Mouse (Mus musculus) heart, postnatal 0 days (tissue): ENCODE data around the gene Clec10a. TPM values are rescaled to one million over a fixed set of nuclear protein-coding genes. Genes with fewer than 3 reads are reported as not detected.
A peak's percentile ranks its signal among the peaks of the same experiment; 100 is the strongest.
"Not testable (repeated sequence)": the region's sequence is repeated elsewhere in the genome, so short reads cannot be mapped to it uniquely, and the experiment has no call there.

Source experiments
- ATAC-seq: fragments of 200-750 bp; cut with Nextera tagmentation; 2 replicates; pipeline ENCODE4 v1.8.0; 2017; ENCODE audit warnings: low read depth, moderate number of reproducible peaks, moderate library complexity; ENCODE audit not compliant: insufficient read depth
- DNase-seq: peaks from one replicate; pipeline ENCODE4 v3.0.0-alpha.2; 2016; ENCODE audit warnings: low spot score
- H3K27ac ChIP-seq: fragments of 300-500 bp; sonication (generic); 2 replicates; pipeline ENCODE4 v1.5.1; 2014; ENCODE audit warnings: low read depth, mild to moderate bottlenecking
- H3K27me3 ChIP-seq: fragments of 300-500 bp; sonication (generic); 2 replicates; pipeline ENCODE4 v1.6.1; 2014; ENCODE audit warnings: low read length, mixed read lengths; ENCODE audit not compliant: control insufficient read depth, insufficient read depth
- H3K36me3 ChIP-seq: fragments of 300-500 bp; sonication (generic); replicated peaks from 2 replicates; pipeline ENCODE4 v1.6.1; 2014; ENCODE audit warnings: low read length, mixed read lengths; ENCODE audit not compliant: control insufficient read depth, insufficient read depth
- H3K4me1 ChIP-seq: fragments of 300-500 bp; sonication (generic); 2 replicates; pipeline ENCODE4 v1.6.1; 2014; ENCODE audit warnings: antibody characterized with exemption; ENCODE audit not compliant: control insufficient read depth, insufficient read depth
- H3K4me2 ChIP-seq: fragments of 300-500 bp; sonication (generic); 2 replicates; pipeline ENCODE4 v1.6.1; 2014; ENCODE audit warnings: low read depth, mild to moderate bottlenecking, low read length, moderate library complexity
- H3K4me3 ChIP-seq: fragments of 300-500 bp; sonication (generic); 2 replicates; pipeline ENCODE4 v1.5.1; 2014; ENCODE audit warnings: low read depth, low read length
- H3K9ac ChIP-seq: fragments of 300-500 bp; sonication (generic); replicated peaks from 2 replicates; pipeline ENCODE4 v1.6.1; 2014; ENCODE audit warnings: low read depth, low read length, mixed read lengths
- H3K9me3 ChIP-seq: fragments of 300-500 bp; sonication (generic); replicated peaks from 2 replicates; pipeline ENCODE4 v1.6.1; 2016; ENCODE audit warnings: low read length; ENCODE audit not compliant: control insufficient read depth
- CTCF ChIP-seq: IDR thresholded peaks from 2 replicates; pipeline ENCODE4 v1.5.1; 2016; ENCODE audit warnings: antibody characterized with exemption, control low read depth, low read depth
- EP300 ChIP-seq: IDR thresholded peaks from 2 replicates; pipeline ENCODE4 v1.6.1; 2016; ENCODE audit warnings: antibody characterized with exemption, low read depth
- WGBS: fragments of 180-500 bp; shearing (Covaris S2); extraction: QIAGEN DNeasy Blood & Tissue Kit; methylation state at CpG from one replicate; pipeline ENCODE4 v1.1.7; 2014; 5-methylcytosine and 5-hydroxymethylcytosine counted together
- polyA plus RNA-seq: library from polyadenylated mRNA; unstranded; fragments of >200 nt; fragmentation: Nextera tagmentation; extraction: Ambion mirVana; gene quantifications from 2 replicates; pipeline ENCODE4 v1.2.1, GENCODE M21; 2015
- total RNA-seq: library from RNA; depleted of rRNA; stranded (reverse); fragments of >200 nt; gene quantifications from 2 replicates; pipeline ENCODE4 v1.2.3, GENCODE M21; 2014; ENCODE audit warnings: low replicate concordance

Gene Clec10a
- total and polyA plus RNA-seq, 2 experiments from 2014 or later, result 0.45 TPM; not detected in 1

GRCm38 (mm10) chr11:70139171-70139570 is 16.8 kb upstream of the Clec10a start:
- H3K9me3 ChIP-seq, result no peaks in the 10 kb centered on the region
- no peak overlapping the region for H3K4me3 ChIP-seq
- TF ChIP-seq EP300 (no peak), CTCF (no peak)
- no peak overlapping the region for H3K27ac ChIP-seq
- ATAC-seq (no peak), DNase-seq (no peak)
- no peaks in the 10 kb centered on the region for H3K27me3 ChIP-seq
- H3K9ac ChIP-seq, result no peak overlapping the region
- WGBS, result 64% methylated on average over 10 of the region's 10 CpGs
- no peaks in the 10 kb centered on the region for H3K36me3 ChIP-seq
- H3K4me1 ChIP-seq, result no peaks in the 10 kb centered on the region
- no peak overlapping the region for H3K4me2 ChIP-seq

DNA sequence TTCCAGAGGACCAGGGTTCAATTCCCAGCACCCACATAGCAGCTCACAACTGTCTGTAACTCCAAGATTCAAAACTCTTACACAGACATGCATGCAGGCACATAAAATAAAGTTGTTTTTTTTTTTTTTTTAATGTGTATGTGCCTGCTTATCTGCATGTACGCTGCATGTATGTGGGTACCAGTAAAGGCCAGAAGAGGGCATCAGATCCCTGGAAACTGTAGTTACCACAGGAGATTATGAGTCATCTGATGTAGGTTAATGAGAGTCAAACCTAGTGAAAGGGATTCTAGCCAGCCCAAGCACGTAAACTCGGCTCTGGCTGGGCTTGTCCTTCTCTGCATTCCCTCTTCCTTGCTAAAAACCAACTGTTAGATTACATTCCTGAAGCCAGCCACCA is 4.9 kb upstream of the Clec10a start:
- no peaks in the 10 kb centered on the region for H3K36me3 ChIP-seq
- WGBS, result 60% methylated on average over 3 of the region's 3 CpGs
- no peak for ATAC-seq
- no peak overlapping the region for H3K4me3 ChIP-seq
- H3K27ac ChIP-seq, result no peak overlapping the region
- no peaks in the 10 kb centered on the region for H3K9me3 ChIP-seq
- TF ChIP-seq CTCF (peak; percentile 16; the same call in 1 of the 2 replicates), EP300 (no peak)
- DNase-seq, result no peak
- no peaks in the 10 kb centered on the region for H3K4me1 ChIP-seq
- H3K27me3 ChIP-seq, result no peaks in the 10 kb centered on the region
- H3K4me2 ChIP-seq, result no peak overlapping the region
- H3K9ac ChIP-seq, result no peak overlapping the region

- 59% methylated on average over 3 of the region's 3 CpGs for WGBS
- Histone ChIP-seq H3K4me3 (no peak overlapping the region), H3K4me1 (no peaks in the 10 kb centered on the region), H3K27ac (no peak overlapping the region), H3K27me3 (no peaks in the 10 kb centered on the region), H3K9ac (no peak overlapping the region), H3K36me3 (no peaks in the 10 kb centered on the region), H3K4me2 (no peak overlapping the region), H3K9me3 (no peaks in the 10 kb centered on the region)
- ATAC-seq (no peak), DNase-seq (no peak)
- TF ChIP-seq CTCF (no peak), EP300 (no peak)
Observed at GRCm38 (mm10) chr11:70162336-70162735, 6.3 kb downstream of the Clec10a start.

DNA sequence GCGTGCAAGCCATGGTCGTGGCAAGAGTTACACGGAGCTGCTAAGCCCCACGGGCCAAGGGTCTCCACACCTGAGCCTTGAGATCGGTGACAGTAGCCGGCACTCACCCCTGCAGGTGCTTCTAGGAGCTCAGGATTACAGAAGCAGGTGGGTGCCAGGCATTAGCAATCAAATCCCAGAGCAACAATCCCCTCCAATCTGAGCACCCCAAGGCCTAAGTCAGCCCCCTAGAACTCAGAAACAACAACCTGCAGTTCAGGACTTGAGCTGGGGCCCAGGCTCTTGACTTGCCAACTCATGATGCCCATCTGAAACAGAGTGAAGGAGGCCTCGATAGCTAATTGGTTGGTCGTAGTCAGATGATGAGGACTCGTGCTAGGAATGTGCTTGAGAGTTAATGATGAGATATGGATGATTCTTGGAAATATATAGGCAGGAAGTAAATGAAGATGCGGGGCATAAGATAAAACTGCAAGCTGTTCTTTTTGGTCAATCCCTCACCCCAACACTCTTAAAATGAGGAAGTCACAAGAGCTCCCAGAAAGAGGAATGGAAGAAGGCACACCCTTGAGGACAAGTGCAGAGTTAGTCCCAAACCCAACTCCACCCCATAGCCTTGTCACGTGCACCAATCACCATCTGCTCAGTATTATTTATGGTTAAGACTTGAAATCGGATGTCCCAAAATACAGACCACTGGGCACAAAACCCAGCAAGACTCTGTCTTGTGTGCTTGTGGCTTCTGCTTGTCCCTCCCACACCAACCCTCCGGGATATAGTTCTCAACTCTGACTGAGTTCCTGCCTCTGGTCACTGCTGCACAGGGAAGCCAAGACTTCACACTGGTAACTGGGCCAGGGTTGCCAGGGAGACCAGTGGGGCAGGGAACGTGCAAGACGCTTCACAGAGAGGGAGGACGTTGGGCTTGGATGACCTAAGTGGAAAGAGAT is 10.2 kb downstream of the Clec10a start:
- WGBS, result 60% methylated on average over 16 of the region's 16 CpGs
- Histone ChIP-seq H3K9ac (no peak overlapping the region), H3K4me2 (no peak overlapping the region), H3K4me3 (no peak overlapping the region), H3K9me3 (no peaks in the 10 kb centered on the region), H3K4me1 (no peaks in the 10 kb centered on the region), H3K27me3 (no peaks in the 10 kb centered on the region), H3K27ac (no peak overlapping the region), H3K36me3 (no peaks in the 10 kb centered on the region)
- no peak for TF ChIP-seq CTCF
- no peak for TF ChIP-seq EP300
- DNase-seq (no peak), ATAC-seq (no peak)

GRCm38 (mm10) chr11:70168136-70168535 is 12.1 kb downstream of the Clec10a start:
- ATAC-seq (no peak), DNase-seq (no peak)
- TF ChIP-seq EP300 (no peak), CTCF (no peak)
- H3K9ac ChIP-seq, result no peak overlapping the region
- H3K27ac ChIP-seq, result no peak overlapping the region
- no peaks in the 10 kb centered on the region for H3K4me1 ChIP-seq
- no peaks in the 10 kb centered on the region for H3K9me3 ChIP-seq
- H3K4me3 ChIP-seq, result no peak overlapping the region
- H3K27me3 ChIP-seq, result no peaks in the 10 kb centered on the region
- no peak overlapping the region for H3K4me2 ChIP-seq
- 51% methylated on average over 7 of the region's 7 CpGs for WGBS
- H3K36me3 ChIP-seq, result no peaks in the 10 kb centered on the region

GRCm38 (mm10) chr11:70169471-70169870 is 13.5 kb downstream of the Clec10a start:
- ATAC-seq, H3K4me1 ChIP-seq, H3K27me3 ChIP-seq, H3K36me3 ChIP-seq, H3K4me2 ChIP-seq, DNase-seq, H3K27ac ChIP-seq, H3K9ac ChIP-seq, H3K4me3 ChIP-seq, H3K9me3 ChIP-seq: not testable (repeated sequence)
- WGBS, result 89% methylated on average over 7 of the region's 7 CpGs
